8 mouse cellular contexts compared by ENCODE assay signal in the genomic region with DNA sequence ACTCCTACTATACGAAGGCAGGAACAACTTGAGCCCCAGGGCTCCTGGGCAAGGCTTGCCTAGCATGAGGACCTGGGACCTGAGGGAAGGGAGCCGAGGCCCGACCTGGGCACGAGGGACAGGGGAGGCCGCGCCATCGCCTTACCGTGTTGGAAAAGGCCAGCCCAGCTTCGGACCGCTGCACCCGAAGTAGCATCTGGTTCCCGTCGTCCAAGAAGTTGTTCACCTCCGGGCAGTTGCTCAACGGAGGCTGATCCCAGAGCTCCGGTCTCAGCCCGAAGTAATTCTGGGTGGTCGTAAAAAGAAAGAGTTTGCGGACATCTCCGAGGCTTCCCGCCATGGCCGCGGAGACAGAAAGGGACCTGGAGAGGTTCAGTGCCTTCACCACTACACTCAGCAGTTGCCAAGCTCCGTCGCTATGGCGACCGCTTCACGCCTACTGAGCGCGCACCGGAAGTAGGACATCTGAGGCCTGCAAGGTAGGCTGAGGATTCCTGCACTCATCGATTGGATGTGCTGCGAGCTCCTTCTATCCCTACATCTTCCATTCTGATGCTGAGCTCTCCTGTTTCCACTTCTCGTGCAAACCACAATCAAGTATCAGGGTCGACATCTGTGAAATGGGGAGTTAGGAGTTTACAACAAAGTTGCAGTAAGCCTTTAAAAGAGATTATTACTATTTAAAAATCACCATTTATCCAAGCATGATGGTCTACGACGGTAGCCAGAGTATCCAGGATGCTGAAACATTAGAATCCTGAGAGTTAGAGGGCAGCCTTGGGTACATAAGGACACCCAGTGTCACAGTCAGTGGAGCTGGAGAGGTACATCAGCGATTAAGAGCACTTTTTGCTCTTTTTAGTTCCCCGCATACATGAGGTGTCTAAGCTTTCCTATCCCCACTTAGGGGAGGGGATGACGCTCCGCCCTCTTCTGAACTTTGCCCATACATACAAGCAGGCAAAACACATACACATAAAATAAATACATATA. TPM values are rescaled to one million over a fixed set of nuclear protein-coding genes. Genes with fewer than 3 reads are reported as not detected.
A peak's percentile ranks its signal among the peaks of the same experiment; 100 is the strongest.
DNase-seq lines count a peak whose midpoint lies in the region; ATAC-seq lines count a peak whose summit lies in the region.

No protein-coding gene starts in this region.

- peak; percentile 97 for DNase-seq in embryo, embryonic 10 days (ENCODE audit: low spot score)
- peak; percentile 81 for DNase-seq in gastrocnemius, postnatal 10 days
- peak; percentile 93 for DNase-seq in induced T-regulatory cell, adult 2 months (ENCODE audit: low read depth)
- DNase-seq in left cerebral cortex, adult 8-10 months (ENCODE audit: low spot score in 2 of 2) = peak; percentile 87 to 94
- peak; percentile 95 to 97 for DNase-seq in right cerebral cortex, adult 2 months (ENCODE audit: low spot score in 2 of 2)
- DNase-seq in urinary bladder, postnatal 10 days (ENCODE audit: low spot score) = peak; percentile 24

- ATAC-seq in activated CD4-positive, CD25-positive, alpha-beta regulatory T cell, adult 4 months = peak; percentile 100
- ATAC-seq in megakaryocyte, adult 5-6 weeks (ENCODE audit: poor library complexity, severe bottlenecking) = peak; percentile 98

RNA-seq across cellular contexts. Expression of a gene that starts 7.3 kb away (rescaled TPM):
- polyA plus RNA-seq in activated CD4-positive, CD25-positive, alpha-beta regulatory T cell, adult 4 months (2017; shearing (Covaris generic)) = 1 to 10 TPM; 3.6 to 5.4 TPM
- total RNA-seq in gastrocnemius, postnatal 10 days (2021) = 1 to 10 TPM; 3.8 to 4.3 TPM
- total RNA-seq in left cerebral cortex, adult 8-10 months (2022) = 10 to 100 TPM; 27.8 to 30.2 (median 28.1) TPM
- 1.6 and 3.1 TPM in 2 replicates for total RNA-seq in megakaryocyte, adult 5-6 weeks (2015)
- 3.2 and 4.9 TPM in 2 replicates for total RNA-seq in megakaryocyte, adult 5-6 weeks (2017)

RNA-seq across cellular contexts. Expression of a gene that starts 7.4 kb away (rescaled TPM):
- 10 to 100 TPM; 21.1 to 39.6 TPM for polyA plus RNA-seq in activated CD4-positive, CD25-positive, alpha-beta regulatory T cell, adult 4 months (2017; shearing (Covaris generic))
- total RNA-seq in gastrocnemius, postnatal 10 days (2021) = 10 to 100 TPM; 65.4 to 69.4 TPM
- 10 to 100 TPM; 55.6 to 70.0 (median 61.3) TPM for total RNA-seq in left cerebral cortex, adult 8-10 months (2022)
- 78.9 and 80.8 TPM in 2 replicates for total RNA-seq in megakaryocyte, adult 5-6 weeks (2015)
- 69.1 and 70.8 TPM in 2 replicates for total RNA-seq in megakaryocyte, adult 5-6 weeks (2017)

Comparison
In these comparisons a context has a peak if more than half of its experiments do, and no peak if none do; other contexts are left out.
1. Peak in every context shown above with its lines: DNase-seq and ATAC-seq.
2. DNase-seq: peak in every context shown above with its lines; median percentile 97 in embryo, embryonic 10 days; 96 in right cerebral cortex, adult 2 months; 93 in induced T-regulatory cell, adult 2 months; 90 in left cerebral cortex, adult 8-10 months; 81 in gastrocnemius, postnatal 10 days; 24 in urinary bladder, postnatal 10 days.
3. RNA of a gene that starts 7.3 kb away (total RNA-seq): 27.8 to 30.2 TPM in left cerebral cortex, adult 8-10 months; 3.8 to 4.3 TPM in gastrocnemius, postnatal 10 days and 1.6 to 4.9 TPM in megakaryocyte, adult 5-6 weeks; every median in the first group is over 4 times any median in the second.